Mouse (Mus musculus) adipocyte (in vitro differentiated cells): ENCODE results near the gene Stt3b.

ENCODE experiments used
- DNase-seq: peaks from one replicate; pipeline ENCODE4 v3.0.0-alpha.2; 2016; ENCODE audit warnings: low spot score

Stt3b gene

GRCm38 (mm10) chr9:115213755-115214264 is 96.4 kb downstream of the Stt3b start:
- DNase-seq = peak; percentile 17

- DNase-seq = no peak
These were observed 99.7 kb downstream of the Stt3b start for GRCm38 (mm10) chr9:115210535-115210934.

GRCm38 (mm10) chr9:115209737-115210136 is 100.5 kb downstream of the Stt3b start:
- DNase-seq = no peak

GRCm38 (mm10) chr9:115206219-115206618 is 104.0 kb downstream of the Stt3b start:
- no peak for DNase-seq

GRCm38 (mm10) chr9:115205491-115205890 is 104.7 kb downstream of the Stt3b start:
- no peak for DNase-seq

GRCm38 (mm10) chr9:115203136-115203535 is 107.1 kb downstream of the Stt3b start:
- no peak for DNase-seq

- DNase-seq = no peak
These were observed 109.0 kb downstream of the Stt3b start for GRCm38 (mm10) chr9:115201264-115201663.

GRCm38 (mm10) chr9:115200166-115200862 is 109.9 kb downstream of the Stt3b start:
- no peak for DNase-seq

GRCm38 (mm10) chr9:115197082-115197481 is 113.1 kb downstream of the Stt3b start:
- no peak for DNase-seq

GRCm38 (mm10) chr9:115192890-115193289 is 117.3 kb downstream of the Stt3b start:
- no peak for DNase-seq
